Mouse (Mus musculus): ENCODE measurements around the gene Gm44790. TPM values are rescaled to one million over a fixed set of nuclear protein-coding genes. Genes with fewer than 3 reads are reported as not detected.
"Not testable (repeated sequence)": the region's sequence is repeated elsewhere in the genome, so short reads cannot be mapped to it uniquely, and the experiment has no call there.

Gm44790 gene
- polyA plus RNA-seq (2014; fragmentation: Nextera tagmentation; extraction: Ambion mirVana) = not detected in 2 replicates

DNA sequence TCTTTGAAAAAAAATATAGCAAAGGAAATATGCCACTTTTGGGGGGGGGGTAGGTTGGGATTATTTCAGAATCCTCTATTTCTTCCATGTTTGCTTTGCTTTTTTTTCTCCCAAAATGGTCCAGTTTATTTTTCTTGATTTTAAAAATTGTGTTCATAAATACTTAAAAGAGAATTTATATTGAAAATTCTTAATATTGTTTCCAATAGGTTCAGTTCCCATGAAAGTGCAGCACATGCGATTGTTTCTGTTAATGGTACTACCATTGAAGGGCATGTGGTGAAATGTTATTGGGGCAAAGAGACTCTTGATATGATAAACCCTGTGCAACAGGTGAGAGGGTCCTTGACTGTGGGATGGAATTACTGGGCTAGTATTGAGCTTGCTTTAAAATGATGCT, at the start of gene Gm44790:
Gene Gm44790 (plus strand): TSS at position 301 of the 400 bp plus-strand sequence.
- 98% methylated on average over 1 of the region's 1 CpGs for WGBS
- Histone ChIP-seq H3K27me3 (ENCODE audit: control insufficient read depth, insufficient read depth, low read length) (no peaks in the 10 kb centered on the region), H3K36me3 (ENCODE audit: control insufficient read depth, insufficient read depth, low read length) (peaks cover 20% of the 10 kb centered on the region), H3K9ac (ENCODE audit: low read length) (no peak within 1 kb of the TSS), H3K4me3 (ENCODE audit: low read depth, low read length) (no peak within 1 kb of the TSS), H3K27ac (ENCODE audit: low read depth, low read length) (no peak within 1 kb of the TSS), H3K4me2 (no peak within 1 kb of the TSS), H3K4me1 (ENCODE audit: control insufficient read depth, insufficient read depth, low read length) (no peaks in the 10 kb centered on the region), H3K9me3 (ENCODE audit: control insufficient read depth, low read length) (no peaks in the 10 kb centered on the region)
- DNase-seq (ENCODE audit: low spot score, missing footprints) (no peak), ATAC-seq (ENCODE audit: low FRiP score) (no peak)

- Histone ChIP-seq H3K9ac (ENCODE audit: low read length) (no peak overlapping the region), H3K4me3 (ENCODE audit: low read depth, low read length) (no peak overlapping the region), H3K36me3 (ENCODE audit: control insufficient read depth, insufficient read depth, low read length) (peaks cover 19% of the 10 kb centered on the region), H3K4me1 (ENCODE audit: control insufficient read depth, insufficient read depth, low read length) (0 out of 2 replicates have a peak, but pooled peaks cover 1% of the 10 kb centered on the region), H3K9me3 (ENCODE audit: control insufficient read depth, low read length) (no peaks in the 10 kb centered on the region), H3K27ac (ENCODE audit: low read depth, low read length) (no peak overlapping the region), H3K27me3 (ENCODE audit: control insufficient read depth, insufficient read depth, low read length) (no peaks in the 10 kb centered on the region), H3K4me2 (no peak overlapping the region)
- ATAC-seq (ENCODE audit: low FRiP score) (no peak), DNase-seq (ENCODE audit: low spot score, missing footprints) (peak; percentile 59)
- WGBS = 94% methylated on average over 3 of the region's 3 CpGs
These were observed 48.1 kb upstream of the Gm44790 start for GRCm38 (mm10) chr6:86378341-86378740.

DNA sequence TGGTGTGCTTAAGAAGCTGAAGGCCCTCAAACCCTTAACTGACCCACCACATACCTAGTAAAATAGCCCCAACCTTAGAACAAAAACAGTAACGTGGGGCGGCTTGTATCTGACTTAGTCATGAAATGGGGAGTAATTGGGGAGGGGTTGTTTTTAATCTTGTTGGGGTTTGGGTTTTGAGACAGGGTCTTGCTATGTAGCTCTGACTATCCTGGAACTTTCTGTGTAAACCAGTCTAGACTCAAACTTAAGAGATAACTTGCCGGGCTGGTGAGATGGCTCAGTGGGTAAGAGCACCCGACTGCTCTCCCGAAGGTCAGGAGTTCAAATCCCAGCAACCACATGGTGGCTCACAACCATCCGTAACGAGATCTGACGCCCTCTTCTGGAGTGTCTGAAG, 46.3 kb upstream of the Gm44790 start:
- H3K4me2 ChIP-seq; H3K9ac ChIP-seq (ENCODE audit: low read length); H3K9me3 ChIP-seq (ENCODE audit: control insufficient read depth, low read length); ATAC-seq (ENCODE audit: low FRiP score); H3K27me3 ChIP-seq (ENCODE audit: control insufficient read depth, insufficient read depth, low read length); H3K4me3 ChIP-seq (ENCODE audit: low read depth, low read length); H3K4me1 ChIP-seq (ENCODE audit: control insufficient read depth, insufficient read depth, low read length); H3K27ac ChIP-seq (ENCODE audit: low read depth, low read length): not testable (repeated sequence)
- peak; percentile 79 for DNase-seq (ENCODE audit: low spot score, missing footprints)
- H3K36me3 ChIP-seq (ENCODE audit: control insufficient read depth, insufficient read depth, low read length) = peaks cover 19% of the 10 kb centered on the region
- WGBS = 73% methylated on average over 7 of the region's 8 CpGs

- H3K36me3 ChIP-seq (ENCODE audit: control insufficient read depth, insufficient read depth, low read length) = peaks cover 14% of the 10 kb centered on the region; the same call in 1 of the 2 replicates
These were observed 43.9 kb upstream of the Gm44790 start for GRCm38 (mm10) chr6:86382551-86382950.

GRCm38 (mm10) chr6:86383370-86383769, 43.1 kb upstream of the Gm44790 start:
- no peaks in the 10 kb centered on the region for H3K27me3 ChIP-seq (ENCODE audit: control insufficient read depth, insufficient read depth, low read length)
- no peaks in the 10 kb centered on the region for H3K4me1 ChIP-seq (ENCODE audit: control insufficient read depth, insufficient read depth, low read length)
- H3K4me3 ChIP-seq (ENCODE audit: low read depth, low read length) = no peak overlapping the region
- H3K9me3 ChIP-seq (ENCODE audit: control insufficient read depth, low read length) = no peaks in the 10 kb centered on the region
- H3K9ac ChIP-seq (ENCODE audit: low read length) = no peak overlapping the region
- H3K36me3 ChIP-seq (ENCODE audit: control insufficient read depth, insufficient read depth, low read length) = peaks cover 15% of the 10 kb centered on the region; the same call in 1 of the 2 replicates
- no peak overlapping the region for H3K27ac ChIP-seq (ENCODE audit: low read depth, low read length)
- DNase-seq (ENCODE audit: low spot score, missing footprints) (no peak), ATAC-seq (ENCODE audit: low FRiP score) (no peak)
- H3K4me2 ChIP-seq = no peak overlapping the region
- WGBS = 55% methylated on average over 16 of the region's 16 CpGs

More at GRCm38 (mm10) chr6:86382551-86382950, 43.9 kb upstream of the Gm44790 start:
- no peaks in the 10 kb centered on the region for H3K4me1 ChIP-seq (ENCODE audit: control insufficient read depth, insufficient read depth, low read length)
- no peak overlapping the region for H3K4me3 ChIP-seq (ENCODE audit: low read depth, low read length)
- ATAC-seq (ENCODE audit: low FRiP score) = no peak
- no peak for DNase-seq (ENCODE audit: low spot score, missing footprints)
- H3K27me3 ChIP-seq (ENCODE audit: control insufficient read depth, insufficient read depth, low read length) = no peaks in the 10 kb centered on the region
- no peak overlapping the region for H3K9ac ChIP-seq (ENCODE audit: low read length)
- H3K4me2 ChIP-seq = no peak overlapping the region
- no peak overlapping the region for H3K27ac ChIP-seq (ENCODE audit: low read depth, low read length)
- no peaks in the 10 kb centered on the region for H3K9me3 ChIP-seq (ENCODE audit: control insufficient read depth, low read length)

- Histone ChIP-seq H3K9me3 (ENCODE audit: control insufficient read depth, low read length) (no peaks in the 10 kb centered on the region), H3K27ac (ENCODE audit: low read depth, low read length) (no peak overlapping the region), H3K4me3 (ENCODE audit: low read depth, low read length) (no peak overlapping the region), H3K36me3 (ENCODE audit: control insufficient read depth, insufficient read depth, low read length) (peaks cover 13% of the 10 kb centered on the region; the same call in 1 of the 2 replicates), H3K27me3 (ENCODE audit: control insufficient read depth, insufficient read depth, low read length) (no peaks in the 10 kb centered on the region), H3K4me2 (no peak overlapping the region), H3K4me1 (ENCODE audit: control insufficient read depth, insufficient read depth, low read length) (no peaks in the 10 kb centered on the region), H3K9ac (ENCODE audit: low read length) (no peak overlapping the region)
- no peak for ATAC-seq (ENCODE audit: low FRiP score)
- 84% methylated on average over 4 of the region's 4 CpGs for WGBS
- no peak for DNase-seq (ENCODE audit: low spot score, missing footprints)
These were observed 41.8 kb upstream of the Gm44790 start for GRCm38 (mm10) chr6:86384692-86385091.

GRCm38 (mm10) chr6:86385362-86386104, 40.9 kb upstream of the Gm44790 start:
- Histone ChIP-seq H3K9ac (ENCODE audit: low read length) (no peak overlapping the region), H3K9me3 (ENCODE audit: control insufficient read depth, low read length) (no peaks in the 10 kb centered on the region), H3K36me3 (ENCODE audit: control insufficient read depth, insufficient read depth, low read length) (peaks cover 17% of the 10 kb centered on the region; the same call in 1 of the 2 replicates), H3K4me1 (ENCODE audit: control insufficient read depth, insufficient read depth, low read length) (no peaks in the 10 kb centered on the region), H3K27me3 (ENCODE audit: control insufficient read depth, insufficient read depth, low read length) (no peaks in the 10 kb centered on the region), H3K4me3 (ENCODE audit: low read depth, low read length) (no peak overlapping the region), H3K27ac (ENCODE audit: low read depth, low read length) (no peak overlapping the region), H3K4me2 (no peak overlapping the region)
- DNase-seq (ENCODE audit: low spot score, missing footprints) (no peak), ATAC-seq (ENCODE audit: low FRiP score) (no peak)
- WGBS = 77% methylated on average over 5 of the region's 5 CpGs

- no peak overlapping the region for H3K9ac ChIP-seq (ENCODE audit: low read length)
- WGBS = 88% methylated on average over 12 of the region's 12 CpGs
- no peaks in the 10 kb centered on the region for H3K4me1 ChIP-seq (ENCODE audit: control insufficient read depth, insufficient read depth, low read length)
- no peak overlapping the region for H3K4me3 ChIP-seq (ENCODE audit: low read depth, low read length)
- no peaks in the 10 kb centered on the region for H3K27me3 ChIP-seq (ENCODE audit: control insufficient read depth, insufficient read depth, low read length)
- H3K36me3 ChIP-seq (ENCODE audit: control insufficient read depth, insufficient read depth, low read length) = peaks cover 33% of the 10 kb centered on the region
- H3K27ac ChIP-seq (ENCODE audit: low read depth, low read length) = no peak overlapping the region
- no peak overlapping the region for H3K4me2 ChIP-seq
- DNase-seq (ENCODE audit: low spot score, missing footprints) (no peak), ATAC-seq (ENCODE audit: low FRiP score) (no peak)
- no peaks in the 10 kb centered on the region for H3K9me3 ChIP-seq (ENCODE audit: control insufficient read depth, low read length)
These were observed 39.1 kb upstream of the Gm44790 start for GRCm38 (mm10) chr6:86387313-86387712.

DNA sequence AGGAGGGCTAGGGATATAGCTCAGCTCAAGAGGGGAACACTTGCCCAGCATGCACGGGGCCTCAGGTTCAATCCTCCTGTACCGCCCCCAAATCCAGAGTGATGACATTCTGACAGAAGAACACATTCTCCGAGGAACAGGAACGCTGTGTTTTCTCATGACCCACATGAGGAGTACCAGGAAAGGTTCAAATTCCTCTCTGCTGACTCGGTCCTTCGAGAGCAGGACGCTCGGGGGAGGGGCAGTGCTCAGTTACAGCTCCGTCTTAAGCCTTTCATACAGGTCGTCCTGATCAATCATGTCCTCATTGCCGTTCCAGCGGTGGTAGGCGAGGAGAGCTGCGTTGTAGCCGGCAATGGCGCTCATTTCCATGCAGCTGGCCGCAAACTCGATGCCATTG, 38.0 kb upstream of the Gm44790 start:
- H3K4me3 ChIP-seq (ENCODE audit: low read depth, low read length) = no peak overlapping the region
- 85% methylated on average over 18 of the region's 18 CpGs for WGBS
- H3K36me3 ChIP-seq (ENCODE audit: control insufficient read depth, insufficient read depth, low read length) = peaks cover 35% of the 10 kb centered on the region
- no peak for DNase-seq (ENCODE audit: low spot score, missing footprints)
- H3K9ac ChIP-seq (ENCODE audit: low read length) = no peak overlapping the region
- H3K27me3 ChIP-seq (ENCODE audit: control insufficient read depth, insufficient read depth, low read length) = no peaks in the 10 kb centered on the region
- no peaks in the 10 kb centered on the region for H3K9me3 ChIP-seq (ENCODE audit: control insufficient read depth, low read length)
- no peak overlapping the region for H3K27ac ChIP-seq (ENCODE audit: low read depth, low read length)
- no peak overlapping the region for H3K4me2 ChIP-seq
- ATAC-seq (ENCODE audit: low FRiP score) = no peak
- no peaks in the 10 kb centered on the region for H3K4me1 ChIP-seq (ENCODE audit: control insufficient read depth, insufficient read depth, low read length)
